Mouse (Mus musculus): ENCODE measurements around the gene Ms4a15.

Gene Ms4a15

GRCm38 (mm10) chr19:10993150-10993549 is at the start of gene Ms4a15:
Ms4a15 (minus strand) TSS chr19:10993250.
- DNase-seq (ENCODE audit: low spot score) = no peak

DNA sequence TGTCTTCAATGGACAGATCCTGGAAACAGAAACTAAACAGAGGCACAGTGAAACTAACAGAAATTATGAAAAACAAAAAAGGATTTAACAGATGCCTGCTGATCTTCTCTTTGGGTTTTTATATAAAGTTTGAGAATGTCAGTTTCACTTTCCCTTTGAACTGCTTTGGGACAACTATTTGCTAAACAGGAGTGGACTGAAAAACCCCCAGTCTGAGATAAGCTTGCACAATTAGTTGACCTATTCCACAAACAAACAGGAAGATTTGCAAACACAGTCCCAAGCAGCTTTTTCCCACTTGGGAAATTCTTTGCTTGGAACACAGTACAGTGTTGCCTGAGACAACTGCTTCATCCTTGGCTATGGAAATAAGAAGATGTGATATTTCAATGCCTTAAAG is 44.5 kb upstream of the Ms4a15 start:
- DNase-seq (ENCODE audit: low spot score) = no peak

GRCm38 (mm10) chr19:11022382-11022781 is 29.3 kb upstream of the Ms4a15 start:
- no peak for DNase-seq (ENCODE audit: low spot score)

- no peak for DNase-seq (ENCODE audit: low spot score)
These were observed 24.8 kb upstream of the Ms4a15 start, which contains the start of gene Ms4a18 for GRCm38 (mm10) chr19:11017891-11018290. Ms4a18 (minus strand) TSS chr19:11018031.

DNA sequence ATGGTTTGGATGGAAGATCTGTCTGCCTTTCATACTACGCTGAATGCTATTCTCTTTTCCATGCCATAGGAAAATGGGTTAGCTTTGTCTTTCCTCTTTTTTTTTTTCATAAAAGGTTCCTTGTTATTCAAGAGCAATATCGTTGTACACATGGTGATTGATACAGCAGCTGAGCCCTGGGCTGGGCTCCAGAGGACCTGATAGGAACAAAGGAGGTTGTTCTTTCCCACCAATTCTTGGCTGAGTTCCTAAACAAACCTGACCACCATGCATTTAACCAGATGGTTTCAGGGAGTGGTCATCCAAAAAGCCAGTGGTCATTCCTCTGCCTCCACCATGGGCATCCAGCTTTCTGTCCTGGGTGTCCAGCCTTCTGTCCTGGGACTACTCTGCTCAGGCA is 24.2 kb upstream of the Ms4a15 start:
- no peak for DNase-seq (ENCODE audit: low spot score)

DNA sequence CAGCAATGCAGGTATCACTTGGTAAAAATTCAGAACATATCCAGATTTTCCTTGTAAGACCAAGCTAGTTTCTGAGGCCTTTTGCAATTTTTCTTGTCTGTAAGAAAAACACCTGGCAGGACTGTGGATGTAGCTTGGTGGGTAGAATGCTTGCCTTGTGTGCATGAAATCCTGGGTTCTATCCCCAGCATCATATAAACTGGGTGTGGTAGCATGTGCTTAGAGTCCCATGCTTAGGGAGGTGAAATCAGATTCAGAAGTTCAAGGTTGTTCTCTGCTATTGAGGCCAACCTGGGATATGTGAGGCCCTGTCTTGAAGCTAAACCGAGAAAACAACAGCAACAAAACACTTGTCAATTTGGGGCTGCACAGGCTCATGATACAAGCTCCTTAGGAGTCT is 22.9 kb upstream of the Ms4a15 start:
- DNase-seq (ENCODE audit: low spot score) = no peak

GRCm38 (mm10) chr19:11015468-11015867 is 22.4 kb upstream of the Ms4a15 start:
- DNase-seq (ENCODE audit: low spot score) = no peak

DNA sequence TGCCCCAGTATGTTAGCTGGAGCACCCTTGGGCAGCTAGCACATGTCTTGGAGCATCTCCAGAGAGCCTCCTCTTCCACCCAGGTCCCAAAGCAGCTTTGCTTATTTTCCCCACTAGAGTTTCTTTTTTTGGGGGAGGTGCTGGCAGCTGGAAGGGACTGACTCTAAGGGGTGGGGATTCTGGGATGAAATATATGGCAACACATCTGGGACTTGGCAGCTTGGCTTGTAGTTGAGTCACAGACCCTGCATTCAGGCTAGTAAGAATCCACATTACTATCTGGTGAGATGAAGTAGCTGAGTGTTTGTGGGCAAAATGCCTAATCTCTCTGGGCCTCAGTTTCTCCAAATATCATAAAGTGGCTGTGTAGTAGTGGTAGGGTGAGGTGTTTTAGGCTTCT is 1.1 kb downstream of the Ms4a15 start:
- no peak for DNase-seq (ENCODE audit: low spot score)

- no peak for DNase-seq (ENCODE audit: low spot score)
These were observed 2.3 kb downstream of the Ms4a15 start for GRCm38 (mm10) chr19:10990751-10991150.

DNA sequence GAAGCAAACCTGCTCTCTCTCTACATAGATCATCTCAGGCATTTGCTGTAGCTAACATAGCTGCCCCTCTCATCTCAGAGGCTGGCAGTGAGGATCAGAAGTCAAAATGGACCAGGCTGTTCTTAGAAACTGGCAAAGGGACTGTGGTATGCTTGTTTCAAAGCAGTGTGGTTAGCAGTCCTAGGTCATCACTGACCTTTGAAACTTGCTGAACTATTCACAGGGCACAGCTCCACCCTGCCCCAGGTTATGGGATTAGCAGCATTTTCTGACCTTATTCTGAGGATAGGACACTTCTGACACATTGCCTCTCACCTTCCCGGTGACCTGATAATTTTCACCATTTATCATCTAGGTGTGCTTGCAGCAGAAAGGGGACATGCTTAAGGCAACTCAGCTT is 4.5 kb downstream of the Ms4a15 start:
- DNase-seq (ENCODE audit: low spot score) = no peak

DNA sequence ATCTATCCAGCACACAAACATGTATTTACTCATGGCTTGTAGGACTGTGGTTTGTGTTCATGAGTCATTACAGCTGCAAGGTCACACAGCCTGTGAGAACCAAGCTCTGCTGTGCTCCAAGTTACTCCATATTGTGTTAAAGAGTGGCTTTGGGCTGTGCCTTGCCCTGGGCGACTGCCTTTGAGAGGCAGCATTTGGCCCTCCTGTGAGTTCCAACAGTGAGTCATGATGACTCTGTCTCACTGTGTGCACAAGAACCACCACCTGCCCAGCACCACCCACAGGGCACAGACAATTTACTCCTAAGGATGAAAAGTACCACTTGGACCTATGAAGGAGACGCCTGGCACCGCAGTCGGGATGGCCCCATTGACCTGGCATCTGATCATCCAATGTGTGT is 7.2 kb downstream of the Ms4a15 start:
- DNase-seq (ENCODE audit: low spot score) = no peak

DNA sequence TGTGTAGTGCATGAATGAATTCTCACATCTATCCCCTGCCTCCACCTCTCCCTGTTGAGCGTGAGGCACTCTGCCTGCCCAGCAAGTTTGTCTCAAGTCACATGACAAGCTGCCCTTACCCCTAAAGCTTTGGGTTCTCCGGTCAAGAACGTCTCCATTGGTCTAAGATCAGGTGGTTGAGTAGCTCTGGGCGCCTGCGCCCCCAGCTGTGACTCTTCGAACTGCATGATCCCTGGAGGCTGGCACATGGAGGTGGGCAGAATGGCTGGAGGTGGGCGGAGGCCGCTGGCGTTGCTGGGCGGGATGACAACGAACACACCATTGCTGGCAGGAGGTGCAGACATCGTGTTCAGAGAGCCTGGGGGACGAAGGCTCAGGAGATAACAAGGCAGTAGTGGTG is 8.5 kb downstream of the Ms4a15 start:
- no peak for DNase-seq (ENCODE audit: low spot score)

GRCm38 (mm10) chr19:10983146-10983545 is 9.9 kb downstream of the Ms4a15 start:
- peak; percentile 63 for DNase-seq (ENCODE audit: low spot score)

- no peak for DNase-seq (ENCODE audit: low spot score)
These were observed 12.8 kb downstream of the Ms4a15 start for GRCm38 (mm10) chr19:10980210-10980609.

GRCm38 (mm10) chr19:10979184-10980168 is 13.6 kb downstream of the Ms4a15 start:
- peak; percentile 81 for DNase-seq (ENCODE audit: low spot score)

- DNase-seq (ENCODE audit: low spot score) = no peak
These were observed 16.7 kb downstream of the Ms4a15 start for GRCm38 (mm10) chr19:10976318-10976717.

GRCm38 (mm10) chr19:10975187-10975586 is 17.9 kb downstream of the Ms4a15 start:
- no peak for DNase-seq (ENCODE audit: low spot score)

DNA sequence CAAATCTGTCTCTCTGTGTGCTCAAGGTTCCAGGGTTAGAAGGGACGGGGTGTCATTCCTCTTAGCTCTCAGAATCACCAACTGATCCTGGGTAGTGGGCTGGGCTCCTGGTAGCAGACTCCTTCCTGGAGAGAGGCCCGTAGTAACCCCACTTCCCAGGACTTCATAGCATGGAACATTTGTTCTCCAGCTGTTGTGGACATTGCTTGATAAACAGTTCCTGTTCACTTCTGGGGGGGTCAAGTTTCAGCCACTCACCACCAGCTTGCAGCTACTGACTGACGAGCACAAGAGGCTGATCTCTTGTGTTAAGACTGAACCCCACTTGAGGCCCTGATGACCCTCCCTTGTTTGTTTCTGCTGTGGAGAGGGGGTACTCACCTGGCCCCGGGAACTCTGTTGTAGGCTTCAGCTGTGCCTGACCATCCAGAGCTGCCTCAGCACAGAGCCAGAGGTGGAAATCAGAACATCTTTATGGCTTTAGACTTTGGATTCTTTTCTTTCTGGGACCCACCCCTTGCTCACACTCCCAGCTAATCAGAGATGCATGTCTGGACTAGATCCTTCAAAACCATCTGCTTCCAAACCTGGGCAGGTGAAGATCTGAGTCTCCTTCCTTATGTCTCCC is 18.7 kb downstream of the Ms4a15 start, which contains the start of gene Ms4a10:
Ms4a10 (minus strand) TSS at position 433 of the 628 bp plus-strand sequence.
- peak; percentile 11 for DNase-seq (ENCODE audit: low spot score)

- peak; percentile 14 for DNase-seq (ENCODE audit: low spot score)
These were observed 19.9 kb downstream of the Ms4a15 start for GRCm38 (mm10) chr19:10973187-10973586.

DNA sequence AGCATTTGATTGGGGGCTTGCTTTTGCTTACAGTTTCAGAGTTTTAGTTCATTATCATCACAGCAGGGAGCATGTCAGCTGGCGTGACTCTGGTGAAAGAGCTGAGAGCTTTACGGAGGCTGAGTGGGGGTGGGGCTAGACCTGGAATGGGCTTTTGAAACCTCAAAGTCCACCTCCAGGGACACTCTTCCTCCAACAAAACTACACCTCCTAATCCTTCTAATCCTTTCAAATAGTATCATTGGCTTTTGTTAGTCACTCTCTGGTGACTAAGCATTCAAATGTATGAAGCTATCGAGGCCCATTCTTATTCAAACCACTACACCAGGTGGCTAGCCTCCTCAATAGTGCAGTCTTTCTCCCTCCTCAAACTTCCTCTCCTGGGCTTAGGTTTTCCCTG is 20.4 kb downstream of the Ms4a15 start:
- DNase-seq (ENCODE audit: low spot score) = no peak

DNA sequence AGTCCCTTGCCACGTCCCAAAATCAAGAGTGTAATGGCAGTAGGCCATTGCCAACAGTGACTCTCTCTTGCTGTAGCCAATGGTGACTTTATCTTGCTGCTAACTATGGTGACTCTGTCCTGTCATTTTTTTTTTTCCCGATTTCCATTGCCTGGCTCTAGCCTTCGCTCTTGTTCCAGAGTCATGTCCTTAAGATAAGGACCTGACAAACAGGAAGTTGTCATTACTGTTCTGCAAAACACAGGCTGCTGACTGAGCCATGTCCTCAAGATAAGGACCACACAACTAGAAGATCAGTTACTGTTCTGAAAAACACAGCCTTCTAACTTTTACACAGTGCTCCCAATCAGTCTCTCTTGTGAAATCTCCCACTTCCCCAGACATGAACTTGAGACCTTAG is 22.6 kb downstream of the Ms4a15 start:
- no peak for DNase-seq (ENCODE audit: low spot score)

DNA sequence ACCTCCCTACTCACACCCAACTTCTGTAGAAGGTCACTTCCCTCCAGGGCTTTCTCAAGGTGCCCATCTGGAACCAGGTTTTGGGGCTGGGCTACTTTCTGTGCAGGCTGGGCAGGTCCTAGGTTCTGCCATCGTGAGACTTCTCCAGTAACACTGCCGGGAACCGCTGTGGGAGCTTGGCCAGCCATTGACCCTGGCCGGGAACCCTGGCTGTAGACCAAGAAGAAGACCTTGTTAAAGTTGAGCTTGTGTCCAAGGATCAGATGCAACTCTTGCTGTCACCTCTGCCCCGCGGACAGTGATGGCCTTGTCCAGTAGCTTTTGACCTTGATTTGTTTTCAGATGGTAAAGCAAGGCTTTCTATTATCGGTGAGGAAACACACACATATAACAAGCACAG is 24.5 kb downstream of the Ms4a15 start:
- no peak for DNase-seq (ENCODE audit: low spot score)

DNA sequence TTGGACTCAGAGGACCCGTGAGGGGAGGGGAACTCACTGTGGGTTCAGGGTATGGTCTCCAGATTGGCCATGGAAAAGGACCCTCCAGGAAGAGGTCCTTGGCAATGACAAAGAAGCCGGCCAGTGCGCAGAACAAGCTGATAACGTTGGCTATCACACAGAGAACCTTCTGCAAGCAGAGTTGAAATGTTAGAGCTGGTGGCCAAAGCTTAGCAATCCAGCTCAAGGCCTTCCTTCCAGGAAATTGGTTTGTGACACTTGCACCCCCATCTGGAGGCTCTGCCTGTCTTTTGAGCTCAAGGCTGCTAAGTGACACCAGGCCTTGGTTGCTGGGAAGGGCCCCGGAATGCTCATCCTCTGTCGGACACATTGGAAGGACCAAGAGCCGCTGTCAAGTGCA is 27.3 kb downstream of the Ms4a15 start:
- no peak for DNase-seq (ENCODE audit: low spot score)

All from embryo, embryonic 10 days (tissue).